8 mouse cellular contexts compared by ENCODE assay signal in the genomic region with DNA sequence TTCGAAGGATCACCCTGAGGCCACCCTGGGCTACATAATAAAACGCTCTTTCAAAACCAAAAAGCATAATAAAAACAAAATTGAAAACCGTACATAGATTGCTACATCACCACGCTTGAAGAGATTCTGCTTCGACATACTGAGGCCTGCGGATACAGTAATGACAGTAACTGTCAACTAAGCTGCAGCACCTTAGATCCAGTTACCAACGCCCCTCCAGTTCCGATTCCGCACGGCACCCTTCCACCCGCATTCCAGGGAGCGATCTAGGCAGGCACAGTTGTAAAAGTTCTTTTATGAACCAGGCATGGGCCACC. TPM values are rescaled to one million over a fixed set of nuclear protein-coding genes. Genes with fewer than 3 reads are reported as not detected.
DNase-seq lines count a peak whose midpoint lies in the region; ATAC-seq and TF ChIP-seq lines count a peak whose summit lies in the region.

No protein-coding gene starts in this region.

- peak overlapping the region; percentile 95 for H3K27ac ChIP-seq in heart, embryonic 11.5 days (ENCODE audit: low read depth, low read length)
- no peak overlapping the region for H3K27ac ChIP-seq in CH12.LX (ENCODE audit: insufficient read depth, low read depth)
- H3K27ac ChIP-seq in forebrain, embryonic 13.5 days, result peak overlapping the region; percentile 94; the same call in 1 of the 2 replicates
- peak overlapping the region; percentile 81 for H3K27ac ChIP-seq in liver, embryonic 14.5 days

- TF ChIP-seq RAD21 in CH12.LX (IDR thresholded peaks at IDR 0.05; ENCODE audit: low read depth, low read length), result no peak

- 6% methylated on average over 12 of the region's 12 CpGs for WGBS in heart, embryonic 11.5 days (ENCODE audit: insufficient replicate concordance)
- WGBS in forebrain, embryonic 13.5 days, result 5% methylated on average over 12 of the region's 12 CpGs
- 6% methylated on average over 12 of the region's 12 CpGs for WGBS in liver, embryonic 14.5 days (ENCODE audit: insufficient replicate concordance)

- TF ChIP-seq POLR2A in CH12.LX (IDR thresholded peaks at IDR 0.05; ENCODE audit: low read depth, low read length), result no peak

- ATAC-seq in heart, embryonic 11.5 days (replicated peaks; ENCODE audit: insufficient number of reproducible peaks, low FRiP score, low TSS enrichment), result no peak
- ATAC-seq in forebrain, embryonic 13.5 days, result no peak
- no peak for ATAC-seq in liver, embryonic 14.5 days (ENCODE audit: insufficient read depth)
- ATAC-seq in frontal cortex, adult (ENCODE audit: low TSS enrichment), result no peak; the same call in 1 of the 2 replicates

- no peaks in the 10 kb centered on the region for H3K27me3 ChIP-seq in heart, embryonic 11.5 days (ENCODE audit: control insufficient read depth, insufficient read depth, low read length)
- no peaks in the 10 kb centered on the region for H3K27me3 ChIP-seq in CH12.LX (replicated peaks)
- no peaks in the 10 kb centered on the region for H3K27me3 ChIP-seq in forebrain, embryonic 13.5 days
- no peaks in the 10 kb centered on the region for H3K27me3 ChIP-seq in liver, embryonic 14.5 days (ENCODE audit: control insufficient read depth, insufficient read depth, low read length)

- peak overlapping the region; percentile 96 for H3K9ac ChIP-seq in heart, embryonic 11.5 days (ENCODE audit: low read depth, low read length)
- H3K9ac ChIP-seq in CH12.LX (ENCODE audit: insufficient read depth, low read depth), result peak overlapping the region; percentile 54; the same call in 1 of the 2 replicates
- peak overlapping the region; percentile 89 for H3K9ac ChIP-seq in forebrain, embryonic 13.5 days
- peak overlapping the region; percentile 80 for H3K9ac ChIP-seq in liver, embryonic 14.5 days (replicated peaks)

- in situ Hi-C loops in CH12.LX (cut with MboI; ENCODE audit: low pct_ligation_motif_present, low pct_unique_long_range_greater_than_20kb, low sequenced_read_pairs), result loop anchor here (25.0 kb wide), 1 partner anchor 167 kb away; a partner anchor contains a TSS

- H3K4me3 ChIP-seq in heart, embryonic 11.5 days (ENCODE audit: low read depth, low read length), result peak overlapping the region; percentile 91
- peak overlapping the region; percentile 59 to 83 (median 70) for H3K4me3 ChIP-seq in CH12.LX (replicated peaks in 1 of 3; ENCODE audit: low read depth in 2 of 3, low read length in 2 of 3, poor library complexity in 1 of 3)
- peak overlapping the region; percentile 88 for H3K4me3 ChIP-seq in forebrain, embryonic 13.5 days
- H3K4me3 ChIP-seq in liver, embryonic 14.5 days (ENCODE audit: insufficient read depth in 1 of 2, low read depth in 2 of 2, low read length in 2 of 2), result peak overlapping the region; percentile 77 to 94

- no peak for TF ChIP-seq EP300 in CH12.LX (IDR thresholded peaks at IDR 0.05; ENCODE audit: low read length)
- no peak for TF ChIP-seq EP300 in liver, embryonic 14.5 days (IDR thresholded peaks at IDR 0.05; ENCODE audit: low read depth)

- H3K79me2 ChIP-seq in CH12.LX (replicated peaks; ENCODE audit: control insufficient read depth, extremely low read depth, insufficient read depth, poor library complexity, severe bottlenecking), result peaks cover 34% of the 10 kb centered on the region

- no peaks in the 10 kb centered on the region for H3K9me3 ChIP-seq in heart, embryonic 11.5 days (replicated peaks; ENCODE audit: control insufficient read depth, low read length)
- H3K9me3 ChIP-seq in CH12.LX (replicated peaks; ENCODE audit: low read length), result no peaks in the 10 kb centered on the region
- no peaks in the 10 kb centered on the region for H3K9me3 ChIP-seq in forebrain, embryonic 13.5 days (replicated peaks)
- no peaks in the 10 kb centered on the region for H3K9me3 ChIP-seq in liver, embryonic 14.5 days (ENCODE audit: control insufficient read depth, low read length)

- no peak for TF ChIP-seq CTCF in CH12.LX (conservative IDR thresholded peaks at IDR 0.05 in 1 of 2, IDR thresholded peaks at IDR 0.05 in 1 of 2; ENCODE audit: low read depth in 2 of 2, low read length in 2 of 2)
- TF ChIP-seq CTCF in liver, embryonic 14.5 days (IDR thresholded peaks at IDR 0.05; ENCODE audit: low read depth), result no peak

- peaks cover 6% of the 10 kb centered on the region; the same call in 1 of the 2 replicates for H3K36me3 ChIP-seq in heart, embryonic 11.5 days (ENCODE audit: control insufficient read depth, insufficient read depth, low read length)
- peaks cover 8 to 19% of the 10 kb centered on the region in 2 experiments for H3K36me3 ChIP-seq in CH12.LX (replicated peaks in 1 of 2; ENCODE audit: control insufficient read depth in 1 of 2, insufficient read depth in 1 of 2, low read length in 1 of 2)
- peaks cover 12% of the 10 kb centered on the region for H3K36me3 ChIP-seq in forebrain, embryonic 13.5 days (ENCODE audit: poor library complexity, severe bottlenecking)
- H3K36me3 ChIP-seq in liver, embryonic 14.5 days (replicated peaks; ENCODE audit: control insufficient read depth, insufficient read depth, low read depth), result peaks cover 12% of the 10 kb centered on the region

- peaks cover 5% of the 10 kb centered on the region; the same call in 1 of the 2 replicates for H3K4me1 ChIP-seq in heart, embryonic 11.5 days (ENCODE audit: control insufficient read depth, insufficient read depth, low read length)
- H3K4me1 ChIP-seq in CH12.LX (ENCODE audit: control insufficient read depth in 1 of 2, insufficient read depth in 2 of 2), result peaks cover 0 to 23% of the 10 kb centered on the region in 2 experiments; a peak in 2 of 4 replicates
- H3K4me1 ChIP-seq in forebrain, embryonic 13.5 days, result peaks cover 30% of the 10 kb centered on the region
- H3K4me1 ChIP-seq in liver, embryonic 14.5 days (replicated peaks; ENCODE audit: control insufficient read depth in 2 of 2, insufficient read depth in 2 of 2, low read length in 1 of 2), result peaks cover 4 to 8% of the 10 kb centered on the region in 2 experiments; a peak in 3 of 4 replicates

- dilution Hi-C loops in CH12.LX (cut with MboI; ENCODE audit: extremely low pct_ligation_motif_present, extremely low pct_unique_long_range_greater_than_20kb, low sequenced_read_pairs), result no loop called here

- intact Hi-C loops in heart, postnatal 36 days (cut with DNase I), result loop anchor here (2.0 to 10.0 kb wide), 4 partner anchors 15 to 299 kb away; a partner anchor contains a TSS

- H3K4me2 ChIP-seq in heart, embryonic 11.5 days, result peak overlapping the region; percentile 78
- peak overlapping the region; percentile 90 for H3K4me2 ChIP-seq in CH12.LX (ENCODE audit: insufficient read depth, low read depth, poor library complexity, severe bottlenecking)
- H3K4me2 ChIP-seq in forebrain, embryonic 13.5 days, result peak overlapping the region; percentile 95
- H3K4me2 ChIP-seq in liver, embryonic 14.5 days (ENCODE audit: low read depth), result peak overlapping the region; percentile 70

- DNase-seq in heart, postnatal 36 days, result no peak
- no peak for DNase-seq in CH12.LX (ENCODE audit: extremely low read depth)
- no peak for DNase-seq in liver, embryonic 14.5 days (ENCODE audit: low read depth in 3 of 3, low spot score in 3 of 3)
- no peak for DNase-seq in frontal cortex, postnatal 25 days (ENCODE audit: low spot score in 2 of 2)
- DNase-seq in adipocyte (ENCODE audit: low spot score), result no peak

TF ChIP-seq in CH12.LX, 34 proteins besides CTCF, POLR2A, EP300 and RAD21:
- peak; percentile 36; the same call in 1 of the 2 replicates for TF ChIP-seq SIN3A (IDR thresholded peaks at IDR 0.05; ENCODE audit: low read length)
- TF ChIP-seq POLR2AphosphoS2 (IDR thresholded peaks at IDR 0.05; ENCODE audit: low read depth, low read length), result no peak
TF ChIP-seq in CH12.LX: peak in this region for 1.

RNA-seq across cellular contexts. Expression of a gene that starts 0.7 kb away (rescaled TPM):
- 17.1 and 26.2 TPM in 2 replicates for polyA plus RNA-seq in heart, embryonic 11.5 days (2014; fragmentation: Nextera tagmentation; extraction: Ambion mirVana)
- total RNA-seq in heart, postnatal 36 days (2021), result 10 to 100 TPM; 20.6 to 20.8 TPM
- total RNA-seq in CH12.LX (2012; rRNA removed), result 32.0 and 32.1 TPM in 2 replicates
- 29.6 and 32.4 TPM in 2 replicates for total RNA-seq in CH12.LX (2014; rRNA removed)
- 45.0 and 61.3 TPM in 2 replicates for polyA plus RNA-seq in CH12.LX (2012; ENCODE audit: insufficient read length, low read depth)
- 27.9 and 28.1 TPM in 2 replicates for polyA plus RNA-seq in forebrain, embryonic 13.5 days (2015; fragmentation: Nextera tagmentation; extraction: Ambion mirVana)
- 3.3 and 4.4 TPM in 2 replicates for polyA plus RNA-seq in liver, embryonic 14.5 days (2012; rRNA removed)
- 13.3 and 15.0 TPM in 2 replicates for polyA plus RNA-seq in liver, embryonic 14.5 days (2014; fragmentation: Nextera tagmentation; extraction: Ambion mirVana)
